Mouse (Mus musculus) T-helper 17 cell (primary cell): ENCODE measurements around the gene Bdkrb2.

Source experiments
- in situ Hi-C, 2 experiments: fragments of 300-600 bp; cut with MboI, MseI; formaldehyde crosslinking; loops; 1 replicate in 1 of 2; 2 replicates in 1 of 2; pipeline ENCODE4 v1.15.1; 2025; ENCODE audit warnings: high pct_unique_total_duplicates in 2 of 2

The Bdkrb2 gene

DNA sequence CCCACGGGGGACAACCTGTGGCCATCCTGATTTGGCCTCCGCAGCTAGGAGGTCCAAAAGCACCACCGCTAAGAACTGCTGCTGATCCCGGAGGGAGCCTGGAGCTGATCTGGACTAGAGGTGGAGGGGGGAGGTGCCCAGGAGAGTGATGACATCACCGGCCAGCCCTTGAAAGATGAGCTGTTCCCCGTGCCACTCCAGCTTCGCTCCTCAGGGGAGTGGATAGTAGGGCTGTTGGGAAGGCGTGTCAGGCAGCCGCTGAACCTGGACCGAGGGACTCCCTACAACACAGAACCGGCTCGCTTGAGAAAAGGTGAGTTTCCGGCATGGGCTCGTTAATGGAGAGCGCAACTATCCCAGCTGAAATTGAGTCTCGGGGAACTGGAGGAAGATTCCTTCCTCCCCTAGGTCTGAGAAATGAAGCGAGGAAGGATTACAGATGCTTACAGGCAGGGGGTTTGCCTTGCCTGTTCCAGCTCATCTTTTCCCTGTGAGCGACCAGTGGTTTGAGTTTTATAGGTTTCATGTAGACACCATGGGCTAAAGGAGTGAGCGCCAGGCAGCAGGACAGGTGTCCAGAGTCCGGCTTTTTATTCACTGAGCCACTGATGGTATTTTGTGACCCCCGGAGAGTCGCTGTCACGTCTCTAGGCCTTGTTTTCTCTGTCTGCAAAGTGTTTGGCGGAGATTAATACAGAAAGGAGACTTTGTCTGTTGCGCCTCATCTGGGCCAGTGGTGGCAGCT is at the start of gene Bdkrb2:
TSS of gene Bdkrb2 (plus strand) at position 291 of the 745 bp plus-strand sequence.
- in situ Hi-C loops: loop anchor here in 1 of 2 experiments (5.0 kb wide), 1 partner anchor 716 kb away; no protein-coding TSS in a partner anchor

GRCm38 (mm10) chr12:105514111-105514510 is 48.9 kb upstream of the Bdkrb2 start:
- in situ Hi-C loops: no loop called here

GRCm38 (mm10) chr12:105517026-105517675 is 45.9 kb upstream of the Bdkrb2 start:
- in situ Hi-C loops: no loop called here

- in situ Hi-C loops: no loop called here
Measured at GRCm38 (mm10) chr12:105519851-105520250, 43.2 kb upstream of the Bdkrb2 start.

DNA sequence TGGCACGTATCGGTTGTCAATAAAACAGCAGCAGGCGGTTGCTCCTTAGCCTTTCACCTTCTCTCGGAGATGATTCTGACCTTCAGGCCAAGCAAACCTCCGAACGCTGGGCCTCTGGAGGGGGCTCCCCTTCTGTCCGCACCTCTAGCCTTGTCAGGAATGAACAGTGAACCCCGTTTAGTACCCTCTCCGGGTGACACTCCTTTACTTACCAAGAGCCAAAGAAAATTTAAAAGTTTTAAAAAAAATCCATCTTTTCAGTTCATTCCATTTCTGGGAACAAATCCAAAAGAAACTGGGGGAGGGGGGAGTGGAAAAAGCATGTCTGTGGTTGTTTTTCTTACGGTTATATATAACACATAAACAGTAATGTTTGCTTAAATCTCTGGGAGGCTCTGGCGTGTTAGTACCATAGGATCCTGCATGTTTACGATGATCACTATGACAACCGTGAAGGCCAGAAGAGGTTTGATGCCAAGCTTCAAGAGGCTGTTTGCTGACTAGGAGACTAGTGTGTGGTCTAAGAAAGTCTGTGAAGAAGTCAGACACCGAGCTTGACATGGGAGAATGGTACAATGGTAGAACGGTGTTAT is 41.8 kb upstream of the Bdkrb2 start:
- in situ Hi-C loops: no loop called here

GRCm38 (mm10) chr12:105523737-105524136 is 39.3 kb upstream of the Bdkrb2 start:
- in situ Hi-C loops: no loop called here

GRCm38 (mm10) chr12:105526186-105526585 is 36.8 kb upstream of the Bdkrb2 start:
- in situ Hi-C loops: no loop called here

DNA sequence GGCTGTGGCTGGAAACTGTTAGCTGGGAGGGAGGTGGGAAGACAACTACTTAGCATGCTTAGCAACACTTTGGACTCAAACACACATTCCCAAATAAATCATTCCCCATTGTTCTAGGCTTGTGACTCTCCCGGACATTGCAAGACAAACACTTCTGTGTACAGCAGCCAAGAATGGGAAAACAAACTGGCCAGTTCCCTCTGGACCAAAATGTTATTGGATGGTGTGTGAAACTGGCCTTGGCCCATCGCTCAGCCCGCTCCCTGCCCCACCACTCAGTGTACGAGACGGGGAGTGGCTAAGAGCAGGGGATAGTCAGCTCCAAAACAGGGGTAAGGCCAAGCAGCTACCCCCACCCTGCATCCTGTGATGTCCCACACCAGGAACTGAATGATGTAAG is 36.2 kb upstream of the Bdkrb2 start:
- in situ Hi-C loops: no loop called here

GRCm38 (mm10) chr12:105529545-105529944 is 33.5 kb upstream of the Bdkrb2 start:
- in situ Hi-C loops: no loop called here

- in situ Hi-C loops: no loop called here
Measured at GRCm38 (mm10) chr12:105531724-105532371, 31.2 kb upstream of the Bdkrb2 start.

DNA sequence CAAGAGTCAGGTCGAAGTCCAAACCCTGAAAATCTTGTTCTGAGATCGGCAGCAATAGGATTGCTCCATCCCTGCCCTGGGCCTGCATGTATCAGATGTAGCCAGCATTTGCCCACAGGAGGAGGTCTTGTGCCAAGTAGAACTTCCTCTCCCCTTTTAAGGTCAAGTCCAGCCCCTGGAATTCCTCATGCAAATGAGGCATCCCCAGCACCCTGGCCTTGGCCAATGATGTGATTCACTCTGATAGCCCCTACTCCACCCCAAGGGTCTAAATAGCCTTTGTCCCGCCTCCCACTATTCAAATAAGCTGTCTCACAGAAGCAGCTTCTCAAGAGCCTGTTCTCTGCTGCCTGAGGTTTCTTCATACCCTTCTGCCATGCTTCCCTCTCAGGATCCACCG is 28.2 kb upstream of the Bdkrb2 start:
- in situ Hi-C loops: no loop called here

DNA sequence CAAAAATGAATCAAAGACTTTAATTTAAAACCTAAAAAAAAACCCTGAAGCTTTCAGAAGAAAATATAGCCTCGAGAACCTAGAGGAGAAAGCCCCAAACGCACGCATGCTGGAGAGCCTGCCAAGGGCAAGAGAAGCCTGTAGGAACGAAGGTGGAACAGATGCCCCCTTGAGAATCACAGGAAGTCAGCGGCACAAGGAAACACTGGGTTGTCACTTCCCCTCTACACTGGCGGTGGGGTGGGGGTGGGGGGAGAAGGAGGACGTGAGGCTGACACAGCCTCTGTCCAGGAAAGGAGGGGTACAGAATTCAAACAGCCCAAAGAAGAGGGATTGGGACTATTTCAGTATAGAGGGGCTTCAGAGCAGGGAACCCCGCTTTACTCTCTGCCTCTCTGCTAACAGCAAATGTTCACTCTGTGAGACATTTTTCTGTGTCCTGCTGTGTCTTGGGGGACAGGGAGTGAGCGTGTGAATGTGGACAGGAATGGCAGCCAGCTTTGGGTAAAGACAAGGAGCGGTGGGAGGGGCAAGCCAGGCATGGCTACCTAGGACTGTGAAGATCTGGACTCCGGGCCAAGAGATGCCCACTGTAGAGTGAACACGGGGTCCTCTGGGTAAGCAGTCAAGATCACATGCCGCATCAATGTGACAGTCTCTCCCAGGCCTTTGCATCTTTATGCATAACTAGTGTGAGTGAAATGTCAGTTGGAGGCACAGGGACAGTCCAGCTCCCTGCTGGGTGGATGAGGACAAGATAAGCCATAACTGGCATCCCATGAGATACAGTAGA is 26.9 kb upstream of the Bdkrb2 start:
- in situ Hi-C loops: no loop called here

- in situ Hi-C loops: no loop called here
Measured at GRCm38 (mm10) chr12:105537162-105537561, 25.9 kb upstream of the Bdkrb2 start.

DNA sequence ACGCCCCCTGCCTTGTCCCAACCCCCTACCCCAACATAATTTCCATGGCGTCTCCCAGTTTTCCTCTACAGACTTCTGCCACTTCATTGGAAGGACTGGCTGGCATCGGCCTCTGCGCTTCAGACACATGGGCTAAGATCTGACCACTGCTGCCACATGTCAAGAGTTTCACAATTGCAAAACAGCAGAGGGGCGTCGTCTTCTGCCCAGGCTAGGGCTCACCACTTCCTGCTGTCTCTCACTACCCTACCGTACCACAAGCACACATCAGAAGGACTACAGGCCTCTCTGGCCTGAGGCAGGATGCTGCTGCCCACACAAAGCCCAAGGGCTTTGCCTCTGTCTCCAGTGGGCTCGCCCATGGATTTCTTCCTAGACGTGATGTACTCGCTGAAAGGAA is 23.4 kb upstream of the Bdkrb2 start:
- in situ Hi-C loops: no loop called here

DNA sequence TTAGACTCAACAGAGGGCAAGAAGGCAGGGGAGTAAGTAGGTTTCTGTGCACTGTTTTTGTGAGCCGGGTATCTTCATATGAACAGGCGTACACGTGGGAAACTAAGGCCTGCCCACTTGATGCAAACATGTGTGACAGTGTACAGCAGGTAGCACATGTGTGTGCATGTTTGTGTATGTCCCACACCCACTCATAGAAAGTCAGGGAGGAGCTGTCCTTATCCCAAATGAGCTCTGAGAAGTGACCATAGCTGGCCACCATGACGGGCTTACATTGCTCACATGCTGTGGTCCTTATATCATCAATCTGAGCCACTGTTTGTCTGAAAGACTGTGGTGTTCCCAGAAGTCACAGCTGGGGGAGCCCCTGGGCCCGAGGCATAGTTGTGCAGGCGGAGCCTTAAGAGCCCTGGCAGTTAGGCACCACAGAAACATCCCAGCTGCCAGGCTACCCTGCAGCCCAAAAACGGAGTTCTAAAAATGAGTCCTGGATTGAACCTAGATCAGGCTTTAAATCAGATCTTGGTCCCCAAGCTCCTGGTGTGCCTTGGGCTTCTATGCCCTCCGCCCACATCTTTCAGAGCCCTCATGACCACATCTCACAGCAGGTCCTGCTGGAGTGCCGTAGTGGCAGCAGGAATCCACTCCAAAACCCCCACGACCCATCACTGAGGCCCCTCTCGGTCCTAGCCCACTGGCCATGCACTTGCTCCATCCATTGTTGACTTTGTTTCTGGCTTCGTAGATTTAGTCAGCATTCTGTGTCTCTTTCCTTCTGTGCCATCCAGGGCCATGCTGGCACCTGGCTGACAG is 21.2 kb upstream of the Bdkrb2 start:
- in situ Hi-C loops: no loop called here

- in situ Hi-C loops: no loop called here
Measured at GRCm38 (mm10) chr12:105542513-105542912, 20.5 kb upstream of the Bdkrb2 start.

- in situ Hi-C loops: no loop called here
Measured at GRCm38 (mm10) chr12:105543176-105543575, 19.9 kb upstream of the Bdkrb2 start.

DNA sequence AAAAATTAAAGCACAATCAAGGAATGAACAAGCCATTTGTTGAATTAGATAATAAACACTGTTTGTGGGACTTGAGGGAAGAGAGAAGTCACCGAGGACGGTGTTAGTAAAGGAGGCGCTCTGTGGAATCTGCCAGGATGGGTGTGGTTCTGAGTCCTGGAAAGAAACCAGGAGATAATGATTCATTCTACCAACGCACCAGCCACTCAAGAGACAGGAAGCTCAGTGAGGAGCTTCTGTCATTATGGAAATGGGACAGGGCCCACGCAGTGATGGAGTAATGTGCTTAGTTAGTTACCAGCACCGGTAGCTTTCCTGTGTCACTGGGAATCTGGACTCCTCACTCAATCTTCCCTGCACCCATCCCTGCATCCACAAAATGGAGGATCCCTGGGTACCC is 19.3 kb upstream of the Bdkrb2 start:
- in situ Hi-C loops: no loop called here

GRCm38 (mm10) chr12:105544872-105545271 is 18.2 kb upstream of the Bdkrb2 start:
- in situ Hi-C loops: no loop called here

DNA sequence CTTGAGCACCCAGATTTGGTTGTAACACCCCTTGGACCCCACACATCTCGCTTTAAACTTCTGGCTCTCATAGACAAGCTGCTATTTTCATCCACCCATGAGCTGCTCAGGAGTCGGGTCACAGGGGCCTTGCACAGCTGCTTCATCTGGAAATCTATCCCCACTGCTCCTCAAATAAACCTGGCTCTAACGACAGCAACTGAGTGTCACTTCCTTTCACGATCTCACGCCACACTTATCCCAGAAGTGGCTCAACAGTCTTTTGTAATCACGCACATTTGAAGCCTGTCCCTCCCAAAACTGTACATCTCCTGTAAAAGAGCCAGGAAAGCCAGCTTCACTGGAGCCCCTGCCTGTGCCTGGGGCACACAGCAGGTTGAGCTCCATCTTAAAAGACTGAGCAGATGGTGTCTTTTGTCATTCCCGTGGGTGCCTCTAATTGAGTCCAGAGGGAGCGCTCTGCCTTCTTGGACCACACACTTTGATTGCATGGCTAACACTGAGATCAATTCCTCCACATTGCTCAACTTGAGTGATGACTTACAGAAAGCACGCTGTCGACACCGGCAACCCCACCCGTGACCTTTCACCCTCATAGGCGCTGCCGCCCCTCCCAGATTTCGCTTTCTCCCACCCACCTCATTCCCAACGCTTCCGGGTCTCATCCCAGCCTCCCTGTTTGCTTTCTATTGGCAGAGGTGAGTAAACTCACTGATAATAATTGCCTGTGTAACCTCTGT is 17.2 kb upstream of the Bdkrb2 start:
- in situ Hi-C loops: no loop called here
